Mouse (Mus musculus): ENCODE measurements around the gene Prdm10. TPM values are rescaled to one million over a fixed set of nuclear protein-coding genes. Genes with fewer than 3 reads are reported as not detected.

Prdm10 gene
- polyA plus RNA-seq, 1 experiment from 2014 or later: 6.4 TPM

DNA sequence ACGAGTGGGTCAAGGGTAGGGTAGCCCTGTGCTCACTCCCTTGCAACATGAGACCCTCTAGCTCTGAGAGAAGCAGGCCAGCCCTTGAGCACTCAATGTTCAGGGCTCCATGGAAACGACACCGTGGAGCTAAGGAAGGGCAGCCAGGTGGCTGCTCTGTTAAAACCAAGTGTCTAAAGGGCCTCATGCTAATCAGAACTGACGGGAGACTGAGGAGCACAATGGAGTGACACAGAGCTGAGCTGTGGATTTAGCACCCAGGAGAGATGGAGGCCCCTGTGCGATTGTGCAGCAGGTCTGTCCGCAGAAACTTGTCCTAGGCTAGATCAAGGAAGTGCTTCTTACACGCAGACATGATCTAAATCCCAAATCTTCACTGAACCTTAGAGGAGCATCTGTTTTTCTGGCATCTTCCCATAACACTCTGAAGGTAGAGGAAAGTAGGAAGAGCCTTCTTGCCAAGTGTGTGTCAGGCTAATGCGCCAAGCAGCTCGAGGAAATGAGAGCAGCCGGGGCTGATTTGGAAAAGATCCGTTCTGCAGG, 64.0 kb downstream of the Prdm10 start:
- Histone ChIP-seq H3K4me1 (0 out of 2 replicates have a peak, but pooled peaks cover 8% of the 10 kb centered on the region), H3K27ac (replicated peaks) (no peak overlapping the region), H3K36me3 (peaks cover 9% of the 10 kb centered on the region; the same call in 1 of the 2 replicates), H3K9me3 (replicated peaks) (no peaks in the 10 kb centered on the region), H3K4me2 (no peak overlapping the region), H3K4me3 (replicated peaks) (no peak overlapping the region), H3K27me3 (replicated peaks) (no peaks in the 10 kb centered on the region), H3K9ac (replicated peaks) (no peak overlapping the region)
- ATAC-seq (ENCODE audit: low FRiP score): no peak
- WGBS: 53% methylated on average over 11 of the region's 11 CpGs

DNA sequence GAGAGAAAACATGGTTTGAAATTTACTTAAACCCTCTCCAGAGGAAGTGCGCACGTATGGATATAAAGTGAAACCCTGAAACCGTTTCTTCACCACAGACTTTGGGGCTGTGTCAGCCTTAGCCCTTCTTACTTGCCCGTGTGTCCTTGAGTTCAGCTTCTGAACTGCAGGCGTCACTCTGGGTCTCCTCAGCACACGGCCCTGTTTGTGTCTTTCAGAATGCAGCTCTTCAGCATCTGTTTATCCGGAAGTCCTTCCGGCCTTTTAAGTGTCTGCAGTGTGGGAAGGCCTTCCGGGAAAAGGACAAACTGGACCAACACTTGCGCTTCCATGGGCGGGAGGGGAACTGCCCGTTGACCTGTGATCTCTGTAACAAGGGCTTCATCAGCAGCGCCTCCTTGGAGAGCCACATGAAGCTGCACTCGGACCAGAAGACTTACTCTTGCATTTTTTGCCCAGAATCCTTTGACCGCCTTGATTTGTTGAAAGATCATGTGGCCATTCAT, 66.3 kb downstream of the Prdm10 start:
- 0 out of 2 replicates have a peak, but pooled peaks cover 8% of the 10 kb centered on the region for H3K4me1 ChIP-seq
- H3K4me3 ChIP-seq (replicated peaks): no peak overlapping the region
- H3K9ac ChIP-seq (replicated peaks): no peak overlapping the region
- H3K36me3 ChIP-seq: peaks cover 9% of the 10 kb centered on the region; the same call in 1 of the 2 replicates
- H3K27me3 ChIP-seq (replicated peaks): no peaks in the 10 kb centered on the region
- WGBS: 80% methylated on average over 15 of the region's 15 CpGs
- H3K9me3 ChIP-seq (replicated peaks): no peaks in the 10 kb centered on the region
- no peak overlapping the region for H3K27ac ChIP-seq (replicated peaks)
- ATAC-seq (ENCODE audit: low FRiP score): no peak
- H3K4me2 ChIP-seq: no peak overlapping the region

DNA sequence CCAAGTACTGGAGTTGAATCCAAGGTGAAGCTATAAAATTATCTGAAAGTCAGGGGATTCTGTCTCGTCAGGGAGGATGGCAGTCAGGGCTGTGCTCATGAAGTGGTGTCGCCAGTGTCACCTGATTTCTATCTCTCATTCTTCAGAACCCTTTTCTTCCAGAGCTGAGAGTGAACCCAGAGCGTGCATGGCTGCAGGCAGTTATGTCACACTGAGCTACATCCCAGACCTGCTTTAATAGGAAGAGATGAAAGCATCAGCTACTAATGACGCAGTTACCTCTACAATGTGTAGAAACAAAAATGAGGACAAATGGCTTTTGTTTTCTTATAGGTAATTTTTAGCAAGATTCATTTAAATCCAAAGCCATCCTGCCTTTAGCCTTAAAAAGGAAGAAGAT, 68.1 kb downstream of the Prdm10 start:
- H3K27me3 ChIP-seq (replicated peaks): no peaks in the 10 kb centered on the region
- no peak overlapping the region for H3K27ac ChIP-seq (replicated peaks)
- H3K4me3 ChIP-seq (replicated peaks): no peak overlapping the region
- peaks cover 10% of the 10 kb centered on the region for H3K36me3 ChIP-seq
- H3K4me1 ChIP-seq: 0 out of 2 replicates have a peak, but pooled peaks cover 8% of the 10 kb centered on the region
- no peak overlapping the region for H3K9ac ChIP-seq (replicated peaks)
- no peak overlapping the region for H3K4me2 ChIP-seq
- no peak for ATAC-seq (ENCODE audit: low FRiP score)
- 74% methylated on average over 4 of the region's 4 CpGs for WGBS
- H3K9me3 ChIP-seq (replicated peaks): no peaks in the 10 kb centered on the region

DNA sequence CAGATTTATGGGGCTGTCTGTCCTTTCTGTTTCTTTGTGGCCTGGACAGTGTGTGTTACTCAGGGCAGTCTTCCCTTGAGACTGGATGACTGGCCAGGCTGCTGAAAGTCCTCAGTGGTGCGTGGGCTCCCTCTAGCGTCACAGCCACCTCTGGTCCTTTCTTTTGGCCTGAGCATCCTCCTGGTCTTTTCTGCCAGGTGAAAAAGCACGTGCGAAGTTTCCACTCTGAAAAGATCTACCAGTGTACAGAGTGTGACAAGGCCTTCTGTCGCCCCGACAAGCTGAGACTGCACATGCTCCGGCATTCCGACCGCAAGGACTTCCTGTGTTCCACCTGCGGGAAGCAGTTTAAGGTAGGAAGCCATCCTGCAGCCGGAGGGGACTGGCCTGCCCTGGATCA, 68.6 kb downstream of the Prdm10 start:
- H3K27me3 ChIP-seq (replicated peaks): no peaks in the 10 kb centered on the region
- no peaks in the 10 kb centered on the region for H3K9me3 ChIP-seq (replicated peaks)
- H3K36me3 ChIP-seq: peaks cover 14% of the 10 kb centered on the region
- no peak overlapping the region for H3K4me3 ChIP-seq (replicated peaks)
- H3K4me2 ChIP-seq: no peak overlapping the region
- WGBS: 74% methylated on average over 11 of the region's 11 CpGs
- peak; percentile 65; the same call in 1 of the 2 replicates for ATAC-seq (ENCODE audit: low FRiP score)
- no peak overlapping the region for H3K27ac ChIP-seq (replicated peaks)
- H3K9ac ChIP-seq (replicated peaks): no peak overlapping the region
- H3K4me1 ChIP-seq: 0 out of 2 replicates have a peak, but pooled peaks cover 8% of the 10 kb centered on the region

DNA sequence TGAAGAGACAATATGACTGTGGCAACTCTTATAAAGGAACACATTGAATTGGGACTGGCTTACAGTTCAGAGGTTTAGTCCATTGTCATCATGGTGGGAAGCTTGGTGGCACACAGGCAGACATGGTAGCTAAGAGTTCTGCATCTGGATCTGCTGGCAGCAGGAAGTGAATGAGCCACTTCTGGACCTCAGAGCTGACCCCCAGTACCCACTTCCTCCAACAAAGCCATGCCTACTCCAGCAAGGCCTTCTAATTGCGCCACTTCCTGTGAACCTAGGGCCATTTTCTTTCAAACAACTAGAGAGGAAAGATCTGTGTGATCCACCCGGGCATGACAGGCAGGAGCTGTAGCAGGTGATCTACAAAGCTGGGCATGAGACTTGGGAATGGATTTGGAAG, 72.4 kb downstream of the Prdm10 start:
- Histone ChIP-seq H3K4me2 (no peak overlapping the region), H3K4me3 (replicated peaks) (no peak overlapping the region), H3K36me3 (peaks cover 32% of the 10 kb centered on the region), H3K9ac (replicated peaks) (no peak overlapping the region), H3K4me1 (no peaks in the 10 kb centered on the region), H3K27me3 (replicated peaks) (no peaks in the 10 kb centered on the region), H3K27ac (replicated peaks) (no peak overlapping the region), H3K9me3 (replicated peaks) (no peaks in the 10 kb centered on the region)
- WGBS: 87% methylated on average over 2 of the region's 2 CpGs
- no peak for ATAC-seq (ENCODE audit: low FRiP score)

DNA sequence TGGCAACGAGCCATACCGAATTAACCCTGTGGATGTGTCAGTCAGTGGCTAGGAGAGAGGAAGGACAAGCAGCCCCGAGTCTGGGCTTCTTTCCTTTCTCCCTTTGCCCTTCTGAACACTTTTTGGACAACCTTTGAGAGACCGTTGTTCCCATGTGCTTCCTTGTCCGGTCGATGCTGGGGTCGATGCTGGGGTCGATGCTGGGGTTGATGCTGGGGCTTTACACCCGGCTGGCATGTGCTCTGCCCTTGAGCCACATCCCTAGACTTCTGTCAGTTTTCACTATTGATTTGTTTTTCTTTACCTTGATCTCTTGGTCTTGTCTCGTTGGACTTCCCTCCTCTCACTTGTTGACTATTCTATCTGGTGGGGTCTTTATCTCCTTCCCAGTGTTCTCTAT, 73.2 kb downstream of the Prdm10 start:
- H3K4me1 ChIP-seq: no peaks in the 10 kb centered on the region
- H3K27ac ChIP-seq (replicated peaks): no peak overlapping the region
- no peak overlapping the region for H3K4me2 ChIP-seq
- ATAC-seq (ENCODE audit: low FRiP score): no peak
- H3K9me3 ChIP-seq (replicated peaks): no peaks in the 10 kb centered on the region
- H3K4me3 ChIP-seq (replicated peaks): no peak overlapping the region
- H3K9ac ChIP-seq (replicated peaks): no peak overlapping the region
- peaks cover 38% of the 10 kb centered on the region for H3K36me3 ChIP-seq
- H3K27me3 ChIP-seq (replicated peaks): no peaks in the 10 kb centered on the region
- WGBS: 88% methylated on average over 10 of the region's 10 CpGs

DNA sequence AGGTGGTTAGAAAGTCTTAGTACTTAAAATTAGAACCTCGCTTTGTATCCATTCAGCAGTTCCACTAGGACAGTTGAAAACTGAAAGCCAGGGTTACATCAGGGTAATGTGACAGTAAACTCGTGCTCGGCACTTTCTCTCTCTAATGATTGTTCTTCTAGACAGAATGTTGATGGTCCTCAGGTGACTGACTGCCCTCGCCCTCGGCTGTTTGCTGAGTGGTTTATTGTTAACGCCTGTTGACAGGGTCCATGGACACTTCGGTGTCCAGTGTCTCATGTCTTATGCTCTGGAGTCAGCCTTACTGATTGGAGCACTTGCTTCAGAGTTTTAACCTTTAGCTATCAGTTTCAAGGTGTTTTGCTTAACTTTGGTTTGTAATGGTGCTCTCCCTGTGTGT, 73.7 kb downstream of the Prdm10 start:
- no peak for ATAC-seq (ENCODE audit: low FRiP score)
- Histone ChIP-seq H3K27me3 (replicated peaks) (no peaks in the 10 kb centered on the region), H3K27ac (replicated peaks) (no peak overlapping the region), H3K4me3 (replicated peaks) (no peak overlapping the region), H3K4me2 (no peak overlapping the region), H3K36me3 (peaks cover 44% of the 10 kb centered on the region), H3K9ac (replicated peaks) (no peak overlapping the region), H3K4me1 (no peaks in the 10 kb centered on the region), H3K9me3 (replicated peaks) (no peaks in the 10 kb centered on the region)
- 77% methylated on average over 7 of the region's 7 CpGs for WGBS

DNA sequence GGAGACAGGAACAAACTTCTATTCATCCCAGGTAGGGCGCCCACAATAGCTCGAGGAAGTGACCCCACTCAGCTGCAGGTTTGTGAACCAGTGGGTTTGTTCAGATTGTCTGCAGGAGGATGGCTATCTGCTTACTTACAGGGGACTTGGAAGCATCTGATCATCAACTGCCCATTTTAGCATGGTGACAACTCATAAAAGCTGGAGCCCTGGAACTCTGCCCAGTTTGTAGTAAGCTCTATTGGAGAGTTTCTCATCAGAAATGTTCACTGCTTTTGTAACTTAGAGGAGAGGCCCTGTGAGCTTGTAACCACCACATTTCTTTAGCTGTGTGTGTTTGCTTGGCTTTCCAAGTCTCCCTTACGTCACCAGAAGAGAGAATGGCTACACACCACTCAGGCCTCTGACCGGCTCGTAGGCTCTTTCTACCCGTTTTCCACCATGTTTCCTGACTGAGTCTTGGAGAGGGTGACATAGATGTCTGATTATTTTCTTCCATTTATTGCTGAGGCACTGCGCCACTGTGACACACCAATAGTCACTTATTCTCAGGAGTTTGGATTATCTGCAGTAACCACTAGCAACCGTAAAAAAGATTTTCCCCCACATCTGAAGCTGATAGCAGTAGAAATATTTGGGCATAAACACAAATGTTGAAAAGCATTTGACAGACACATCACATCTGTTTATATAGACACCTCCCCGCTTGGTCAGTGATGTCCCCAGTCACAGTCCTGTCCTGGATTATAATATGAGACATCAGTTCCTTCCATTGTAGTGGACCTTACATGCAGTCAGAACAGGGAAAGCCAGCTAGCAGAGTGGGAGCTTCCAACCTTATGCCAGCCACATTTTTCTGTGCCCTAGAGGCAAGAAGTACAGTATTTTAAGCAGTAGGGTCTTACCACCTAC, 83.6 kb downstream of the Prdm10 start:
- Histone ChIP-seq H3K27ac (replicated peaks) (no peak overlapping the region), H3K4me2 (no peak overlapping the region), H3K4me1 (no peaks in the 10 kb centered on the region), H3K36me3 (peaks cover 47% of the 10 kb centered on the region), H3K9ac (replicated peaks) (no peak overlapping the region), H3K9me3 (replicated peaks) (no peaks in the 10 kb centered on the region), H3K4me3 (replicated peaks) (no peak overlapping the region), H3K27me3 (replicated peaks) (no peaks in the 10 kb centered on the region)
- no peak for ATAC-seq (ENCODE audit: low FRiP score)
- WGBS: 91% methylated on average over 9 of the region's 9 CpGs

DNA sequence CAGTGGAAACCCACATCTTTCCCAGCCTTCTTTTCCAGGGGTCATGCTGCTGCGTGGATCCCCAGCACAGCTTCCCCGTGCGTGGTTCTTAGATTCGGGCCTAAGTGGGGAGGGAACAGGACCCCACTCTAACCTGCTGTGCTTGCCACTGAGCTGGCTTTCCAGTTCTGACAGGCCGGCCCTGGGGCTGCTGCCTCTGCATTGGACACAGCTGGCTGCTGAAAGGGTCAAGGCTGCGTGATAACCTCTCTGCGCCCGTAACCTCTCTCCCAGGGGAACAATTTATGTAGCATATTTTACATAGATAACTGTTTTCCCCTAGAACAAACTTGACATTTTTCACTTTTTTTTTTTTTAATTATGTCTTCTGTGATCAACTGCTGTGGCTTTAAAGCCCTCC, 84.7 kb downstream of the Prdm10 start:
- Histone ChIP-seq H3K27ac (replicated peaks) (no peak overlapping the region), H3K4me1 (no peaks in the 10 kb centered on the region), H3K27me3 (replicated peaks) (no peaks in the 10 kb centered on the region), H3K4me3 (replicated peaks) (no peak overlapping the region), H3K9me3 (replicated peaks) (no peaks in the 10 kb centered on the region), H3K9ac (replicated peaks) (no peak overlapping the region), H3K36me3 (peaks cover 39% of the 10 kb centered on the region), H3K4me2 (no peak overlapping the region)
- 85% methylated on average over 8 of the region's 8 CpGs for WGBS
- ATAC-seq (ENCODE audit: low FRiP score): no peak

DNA sequence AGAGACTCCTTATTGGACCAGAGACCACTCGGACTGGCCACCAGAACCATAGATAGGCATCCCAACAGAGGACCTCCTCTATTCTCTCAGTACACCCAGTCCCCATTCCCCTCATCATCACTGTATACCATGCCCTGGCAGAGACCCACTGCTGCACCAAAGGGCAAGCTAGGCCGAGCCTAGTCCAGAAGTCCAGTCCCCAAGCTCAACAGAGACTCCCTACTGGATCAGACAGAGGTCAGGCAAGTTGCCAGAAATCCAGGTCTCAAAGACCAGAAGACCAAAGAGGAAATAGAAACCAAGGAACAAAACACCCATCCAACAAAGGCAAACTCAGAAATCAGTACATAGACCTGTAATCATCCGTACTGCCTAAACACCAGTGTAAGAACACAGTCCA, 91.4 kb downstream of the Prdm10 start:
- 95% methylated on average over 3 of the region's 3 CpGs for WGBS
- no peak for ATAC-seq (ENCODE audit: low FRiP score)
- Histone ChIP-seq H3K4me3 (replicated peaks) (no peak overlapping the region), H3K27me3 (replicated peaks) (no peaks in the 10 kb centered on the region), H3K27ac (replicated peaks) (no peak overlapping the region), H3K9ac (replicated peaks) (no peak overlapping the region), H3K4me1 (no peaks in the 10 kb centered on the region), H3K4me2 (no peak overlapping the region), H3K9me3 (replicated peaks) (no peaks in the 10 kb centered on the region; the same call in 1 of the 2 replicates), H3K36me3 (peaks cover 31% of the 10 kb centered on the region)

DNA sequence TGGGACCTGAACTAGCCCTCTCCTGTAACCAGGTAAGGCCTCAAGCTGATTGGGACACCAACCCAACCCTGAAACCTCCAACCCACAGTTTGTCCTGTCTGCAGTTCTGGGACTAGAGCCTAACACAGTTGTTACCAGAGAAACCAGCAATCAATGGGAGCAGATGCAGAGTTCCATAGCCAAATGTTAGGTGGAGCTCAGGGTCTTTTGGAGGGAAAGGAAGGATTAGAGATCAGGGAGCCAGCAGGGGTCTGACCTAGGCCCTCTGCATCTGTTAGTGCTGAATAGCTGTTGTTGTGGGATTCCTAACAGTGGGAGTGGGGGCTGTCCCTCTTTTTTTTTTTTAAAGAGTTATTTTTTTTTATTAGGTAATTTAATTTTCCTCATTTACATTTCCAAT, 96.3 kb downstream of the Prdm10 start:
- no peak for ATAC-seq (ENCODE audit: low FRiP score)
- Histone ChIP-seq H3K27ac (replicated peaks) (no peak overlapping the region), H3K27me3 (replicated peaks) (no peaks in the 10 kb centered on the region), H3K4me3 (replicated peaks) (no peak overlapping the region), H3K4me1 (no peaks in the 10 kb centered on the region), H3K36me3 (peaks cover 30% of the 10 kb centered on the region), H3K9ac (replicated peaks) (no peak overlapping the region), H3K9me3 (replicated peaks) (no peaks in the 10 kb centered on the region; the same call in 1 of the 2 replicates), H3K4me2 (no peak overlapping the region)

Data from neural tube, embryonic 15.5 days (tissue).